Mouse (Mus musculus): ENCODE results near the gene Mier2. TPM values are rescaled to one million over a fixed set of nuclear protein-coding genes. Genes with fewer than 3 reads are reported as not detected.

Gene Mier2
- polyA plus RNA-seq, 1 experiment: 71.8 TPM

DNA sequence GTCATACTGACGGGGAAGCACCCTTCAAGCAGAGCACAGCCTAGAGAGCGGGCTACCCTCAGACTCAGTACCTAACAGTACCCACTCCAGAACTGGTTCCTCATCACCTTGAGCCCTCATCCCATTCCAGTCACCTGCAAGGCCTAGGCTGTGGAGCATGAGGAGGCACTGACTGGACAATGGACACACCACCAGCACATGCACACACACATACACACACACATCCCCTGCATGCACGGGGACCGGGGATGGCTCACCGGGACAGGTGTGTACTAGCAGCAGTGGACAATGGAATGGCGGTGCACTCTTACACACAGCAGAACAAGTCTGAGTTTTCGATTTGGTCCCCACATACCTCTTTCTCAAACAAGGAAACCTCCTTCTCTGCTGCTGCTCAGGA lies 17.7 kb downstream of the Mier2 start:
- no peak for DNase-seq
- no peak for TF ChIP-seq CTCF (IDR thresholded peaks at IDR 0.05; ENCODE audit: insufficient read depth, low read length)
- TF ChIP-seq POLR2A (IDR thresholded peaks at IDR 0.05; ENCODE audit: borderline replicate concordance, extremely low read depth, low read depth, low read length): no peak
- WGBS: 92% methylated on average over 7 of the region's 7 CpGs
- Histone ChIP-seq H3K4me3 (replicated peaks; ENCODE audit: extremely low read depth, low read depth, low read length) (no peak overlapping the region), H3K4me1 (ENCODE audit: control insufficient read depth, insufficient read depth, low read length) (no peaks in the 10 kb centered on the region; the same call in 1 of the 2 replicates)

DNA sequence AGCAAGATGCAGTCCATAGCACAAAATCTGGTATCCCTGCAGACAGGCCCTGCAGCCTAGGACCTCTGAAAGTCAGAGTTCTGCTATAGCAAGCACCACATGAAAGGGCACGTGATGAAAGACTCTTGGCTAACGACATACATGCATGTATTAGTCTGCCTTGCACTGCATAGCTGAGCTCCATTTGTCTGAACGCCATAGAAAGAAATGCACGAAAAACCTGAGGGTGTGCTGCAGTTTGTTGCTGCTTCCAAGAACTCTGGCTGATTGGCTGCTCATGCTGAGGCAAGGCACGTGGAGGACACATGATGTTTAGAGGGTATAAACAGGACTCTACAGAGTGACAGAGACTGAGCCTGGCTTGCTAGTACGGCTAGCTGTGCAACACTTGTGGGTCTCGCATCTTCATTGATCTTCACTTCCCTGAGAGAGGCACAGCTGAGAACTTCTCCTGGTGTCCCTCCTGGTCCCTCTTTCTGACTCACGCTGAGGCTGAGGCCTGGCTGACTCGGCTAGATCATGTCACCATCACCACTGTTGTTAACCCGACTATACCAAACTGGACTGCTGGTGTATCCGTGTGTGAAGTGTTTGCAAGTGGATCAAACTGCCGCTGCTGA lies 18.4 kb downstream of the Mier2 start:
- Histone ChIP-seq H3K4me1 (ENCODE audit: control insufficient read depth, insufficient read depth, low read length) (no peaks in the 10 kb centered on the region; the same call in 1 of the 2 replicates), H3K4me3 (replicated peaks; ENCODE audit: extremely low read depth, low read depth, low read length) (no peak overlapping the region)
- no peak for DNase-seq
- no peak for TF ChIP-seq POLR2A (IDR thresholded peaks at IDR 0.05; ENCODE audit: borderline replicate concordance, extremely low read depth, low read depth, low read length)
- no peak for TF ChIP-seq CTCF (IDR thresholded peaks at IDR 0.05; ENCODE audit: insufficient read depth, low read length)
- WGBS: 70% methylated on average over 12 of the region's 12 CpGs

DNA sequence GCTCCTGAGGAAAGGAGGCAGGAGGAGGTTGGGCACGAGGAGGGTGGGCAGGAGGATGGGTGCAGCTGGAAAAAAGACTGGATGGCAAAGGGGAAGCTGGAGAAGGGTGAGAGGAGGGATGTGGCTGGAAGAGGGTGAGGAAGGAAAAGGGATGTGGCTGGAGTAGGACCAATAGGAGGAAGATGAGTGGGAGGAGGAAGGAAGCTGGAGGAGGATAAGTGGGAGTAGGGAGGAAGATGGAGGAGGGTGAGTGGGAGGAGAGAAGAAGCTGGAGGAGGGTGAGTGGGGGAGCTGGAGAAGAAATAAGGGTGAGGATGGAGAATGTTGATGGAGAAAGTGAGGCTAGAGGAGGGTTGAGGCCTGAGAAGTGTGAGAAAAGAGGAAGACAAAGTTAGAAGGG lies 19.6 kb downstream of the Mier2 start:
- TF ChIP-seq CTCF (IDR thresholded peaks at IDR 0.05; ENCODE audit: insufficient read depth, low read length): no peak
- no peak for TF ChIP-seq POLR2A (IDR thresholded peaks at IDR 0.05; ENCODE audit: borderline replicate concordance, extremely low read depth, low read depth, low read length)
- Histone ChIP-seq H3K4me1 (ENCODE audit: control insufficient read depth, insufficient read depth, low read length) (no peaks in the 10 kb centered on the region; the same call in 1 of the 2 replicates), H3K4me3 (replicated peaks; ENCODE audit: extremely low read depth, low read depth, low read length) (no peak overlapping the region)
- DNase-seq: no peak
- WGBS: 38% methylated on average over 1 of the region's 1 CpGs

DNA sequence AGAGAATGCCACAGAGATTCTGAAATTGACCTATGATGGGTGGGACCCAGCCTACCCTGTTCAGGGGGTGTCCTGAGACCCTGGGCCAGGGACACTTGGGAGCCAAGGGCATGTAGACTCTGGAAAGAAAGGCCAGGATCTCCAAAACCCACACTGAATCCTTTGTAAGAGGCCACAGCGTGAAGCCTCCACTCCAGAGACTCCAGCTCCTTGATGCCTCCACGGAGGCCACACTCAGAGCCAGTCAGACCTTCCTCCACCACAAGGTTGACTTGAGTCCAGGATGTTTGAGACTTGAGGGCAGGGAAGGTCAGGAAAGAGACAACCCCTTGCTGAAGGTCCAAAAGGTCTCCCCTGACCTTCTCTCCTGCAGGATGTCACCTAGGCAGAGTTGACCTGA lies 20.6 kb downstream of the Mier2 start:
- DNase-seq: no peak
- 80% methylated on average over 2 of the region's 2 CpGs for WGBS
- Histone ChIP-seq H3K4me3 (replicated peaks; ENCODE audit: extremely low read depth, low read depth, low read length) (no peak overlapping the region), H3K4me1 (ENCODE audit: control insufficient read depth, insufficient read depth, low read length) (no peaks in the 10 kb centered on the region; the same call in 1 of the 2 replicates)
- no peak for TF ChIP-seq POLR2A (IDR thresholded peaks at IDR 0.05; ENCODE audit: borderline replicate concordance, extremely low read depth, low read depth, low read length)
- TF ChIP-seq CTCF (IDR thresholded peaks at IDR 0.05; ENCODE audit: insufficient read depth, low read length): no peak

DNA sequence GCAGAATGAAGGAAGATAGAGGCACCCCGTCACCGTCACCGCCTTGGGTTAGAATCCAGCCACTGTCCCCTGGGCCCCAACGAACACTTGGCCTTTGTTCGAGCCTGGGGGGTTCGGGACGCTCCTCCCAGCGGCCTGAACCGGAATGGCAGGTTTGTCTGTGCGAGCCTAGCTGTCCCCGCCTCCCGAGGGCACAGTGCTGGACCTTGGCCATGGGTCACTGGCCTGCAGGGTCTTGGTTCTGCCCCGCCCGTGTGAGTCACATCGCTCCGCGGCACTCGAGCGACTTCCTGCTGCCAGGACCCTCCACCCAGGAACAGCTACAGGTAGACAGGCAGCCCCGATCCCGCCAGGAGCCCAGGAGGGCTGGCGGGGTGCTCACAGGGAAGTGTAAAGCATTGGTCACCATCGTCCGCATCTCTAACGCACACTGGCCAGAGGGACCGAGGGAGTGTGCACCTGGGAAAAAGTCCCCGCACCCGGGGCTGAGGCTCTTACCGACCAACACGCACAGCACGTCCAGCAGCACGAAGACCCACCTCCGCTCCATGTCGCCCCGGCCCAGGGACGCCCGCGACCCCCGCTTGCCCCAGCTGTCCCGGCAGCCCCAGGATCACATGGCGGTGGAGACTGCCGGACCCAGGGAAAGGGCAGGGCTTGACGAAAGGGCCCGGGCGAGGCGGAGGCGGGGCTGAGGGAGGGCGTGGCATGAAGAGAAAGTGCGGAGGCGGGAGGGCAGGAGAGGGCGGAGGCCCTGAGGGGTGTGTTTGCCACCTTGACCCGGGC lies 21.7 kb downstream of the Mier2 start, which contains the start of gene Plpp2:
Plpp2 (minus strand) TSS at position 671 of the 786 bp plus-strand sequence.
- TF ChIP-seq CTCF (IDR thresholded peaks at IDR 0.05; ENCODE audit: insufficient read depth, low read length) (peak; percentile 34), POLR2A (IDR thresholded peaks at IDR 0.05; ENCODE audit: borderline replicate concordance, extremely low read depth, low read depth, low read length) (0 out of 2 replicates have a peak, but pooled peaks have one; percentile 5)
- DNase-seq: peak; percentile 85
- H3K4me3 ChIP-seq (replicated peaks; ENCODE audit: extremely low read depth, low read depth, low read length): peak within 1 kb of the TSS; percentile 61
- under 1% methylated on average over 52 of the region's 52 CpGs for WGBS
- H3K4me1 ChIP-seq (ENCODE audit: control insufficient read depth, insufficient read depth, low read length): no peaks in the 10 kb centered on the region

DNA sequence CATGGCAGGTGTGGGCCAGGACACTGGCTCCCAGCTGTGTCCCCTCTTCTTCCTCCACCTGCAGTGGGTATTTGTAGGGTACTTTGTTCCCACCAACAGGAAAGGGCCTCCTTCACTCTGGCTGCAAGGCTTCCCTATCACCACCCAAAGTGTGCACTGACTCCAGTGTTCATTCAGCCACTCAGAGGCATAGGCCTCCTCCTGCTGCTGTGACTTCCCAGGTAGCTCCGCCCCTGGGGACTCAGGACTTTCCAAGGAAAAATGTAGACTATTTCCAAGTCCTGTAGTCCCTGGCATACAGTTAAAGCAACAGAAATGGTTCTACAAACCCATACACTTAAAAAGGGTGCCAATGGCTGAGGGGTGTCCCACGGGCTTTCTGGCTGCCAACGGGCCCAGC lies 22.3 kb downstream of the Mier2 start:
- TF ChIP-seq CTCF (IDR thresholded peaks at IDR 0.05; ENCODE audit: insufficient read depth, low read length) (no peak), POLR2A (IDR thresholded peaks at IDR 0.05; ENCODE audit: borderline replicate concordance, extremely low read depth, low read depth, low read length) (no peak)
- DNase-seq: no peak
- H3K4me3 ChIP-seq (replicated peaks; ENCODE audit: extremely low read depth, low read depth, low read length): peak overlapping the region; percentile 61
- no peaks in the 10 kb centered on the region for H3K4me1 ChIP-seq (ENCODE audit: control insufficient read depth, insufficient read depth, low read length)
- 36% methylated on average over 3 of the region's 3 CpGs for WGBS

DNA sequence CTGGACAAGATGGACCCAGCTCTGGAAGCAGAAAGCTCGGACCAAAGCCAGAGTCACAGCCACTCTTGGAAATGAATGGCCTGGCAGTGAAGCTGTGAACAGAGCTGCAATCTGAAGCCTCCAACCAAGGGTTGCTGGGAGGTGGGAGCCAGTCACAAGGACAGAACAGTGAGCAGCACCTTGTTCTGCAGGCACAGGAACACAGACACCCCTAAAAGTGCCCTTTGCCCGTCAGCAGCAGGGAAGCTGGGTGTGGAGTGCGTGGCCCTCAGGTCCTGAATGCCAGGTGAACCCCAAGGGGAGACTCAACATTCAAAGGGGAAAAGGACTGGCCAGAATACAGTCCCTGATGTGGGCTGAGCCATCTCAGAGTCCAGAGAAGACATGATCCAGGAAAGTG lies 23.4 kb downstream of the Mier2 start:
- no peaks in the 10 kb centered on the region for H3K4me1 ChIP-seq (ENCODE audit: control insufficient read depth, insufficient read depth, low read length)
- TF ChIP-seq POLR2A (IDR thresholded peaks at IDR 0.05; ENCODE audit: borderline replicate concordance, extremely low read depth, low read depth, low read length): no peak
- no peak for TF ChIP-seq CTCF (IDR thresholded peaks at IDR 0.05; ENCODE audit: insufficient read depth, low read length)
- H3K4me3 ChIP-seq (replicated peaks; ENCODE audit: extremely low read depth, low read depth, low read length): no peak overlapping the region
- WGBS: 88% methylated on average over 3 of the region's 3 CpGs
- peak; percentile 1 for DNase-seq

DNA sequence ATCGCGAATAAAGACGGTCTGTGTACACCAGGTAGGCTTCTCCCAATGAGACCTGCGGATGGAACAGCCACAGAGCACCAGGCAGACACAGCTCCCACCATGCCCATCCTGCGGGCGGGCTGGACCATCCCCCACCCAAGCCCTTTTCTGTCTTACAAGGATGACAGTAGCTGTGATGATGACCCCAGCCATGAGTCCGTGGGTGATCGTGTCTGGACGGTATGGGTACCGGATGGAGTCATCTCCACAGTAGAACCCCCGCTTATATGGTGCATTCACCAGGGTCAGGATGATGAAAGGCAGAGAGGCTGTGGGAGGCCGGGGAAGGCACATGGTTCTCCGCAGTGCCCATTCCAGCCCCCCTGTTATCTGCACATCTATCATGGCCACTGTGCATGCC lies 24.3 kb downstream of the Mier2 start:
- Histone ChIP-seq H3K4me1 (ENCODE audit: control insufficient read depth, insufficient read depth, low read length) (no peaks in the 10 kb centered on the region), H3K4me3 (replicated peaks; ENCODE audit: extremely low read depth, low read depth, low read length) (no peak overlapping the region)
- WGBS: 95% methylated on average over 13 of the region's 13 CpGs
- no peak for TF ChIP-seq CTCF (IDR thresholded peaks at IDR 0.05; ENCODE audit: insufficient read depth, low read length)
- no peak for DNase-seq

DNA sequence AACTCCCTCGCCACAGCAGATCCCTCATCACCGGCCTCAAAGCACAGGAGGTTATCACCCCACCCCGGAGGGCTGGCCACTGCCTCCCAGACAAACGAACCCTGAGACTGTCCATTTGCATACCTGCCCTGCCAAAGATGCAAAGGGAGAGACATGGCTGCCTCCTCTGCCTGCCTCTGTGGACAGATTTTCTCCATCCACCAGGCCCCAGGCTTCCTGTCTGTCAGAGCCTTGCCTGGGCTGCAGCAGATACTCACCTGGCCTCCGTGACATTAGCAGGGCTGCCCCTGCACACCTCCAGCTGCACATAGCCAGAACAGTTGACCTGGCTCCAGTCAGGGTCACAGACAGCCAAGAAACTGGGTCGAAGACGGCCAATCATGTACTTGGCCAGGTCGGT lies 24.8 kb downstream of the Mier2 start:
- H3K4me1 ChIP-seq (ENCODE audit: control insufficient read depth, insufficient read depth, low read length): no peaks in the 10 kb centered on the region
- no peak overlapping the region for H3K4me3 ChIP-seq (replicated peaks; ENCODE audit: extremely low read depth, low read depth, low read length)
- DNase-seq: peak; percentile 1
- TF ChIP-seq POLR2A (IDR thresholded peaks at IDR 0.05; ENCODE audit: borderline replicate concordance, extremely low read depth, low read depth, low read length) (no peak), CTCF (IDR thresholded peaks at IDR 0.05; ENCODE audit: insufficient read depth, low read length) (no peak)
- WGBS: 73% methylated on average over 8 of the region's 8 CpGs

DNA sequence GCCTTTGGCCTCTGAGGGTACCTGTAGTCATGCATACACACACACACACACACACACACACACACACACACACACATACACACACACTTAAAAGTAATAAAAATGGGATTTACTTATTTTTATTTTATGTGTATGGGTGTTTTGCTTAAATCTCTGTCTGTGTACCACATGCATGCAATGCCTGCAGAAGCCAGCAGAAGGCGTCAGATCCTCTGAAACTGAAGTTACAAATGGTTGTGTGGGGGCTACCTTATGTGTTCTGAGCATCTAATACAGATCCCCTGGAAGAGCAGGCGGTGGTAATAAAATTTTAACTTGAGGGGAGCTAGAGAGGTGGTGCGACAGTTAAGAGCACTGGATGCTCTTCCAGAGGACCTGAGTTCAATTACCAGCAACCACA lies 26.9 kb downstream of the Mier2 start:
- WGBS: 90% methylated on average over 3 of the region's 3 CpGs
- no peak for DNase-seq
- no peak for TF ChIP-seq POLR2A (IDR thresholded peaks at IDR 0.05; ENCODE audit: borderline replicate concordance, extremely low read depth, low read depth, low read length)
- no peak for TF ChIP-seq CTCF (IDR thresholded peaks at IDR 0.05; ENCODE audit: insufficient read depth, low read length)
- Histone ChIP-seq H3K4me3 (replicated peaks; ENCODE audit: extremely low read depth, low read depth, low read length) (no peak overlapping the region), H3K4me1 (ENCODE audit: control insufficient read depth, insufficient read depth, low read length) (no peaks in the 10 kb centered on the region)
